Mouse (Mus musculus) megakaryocyte, embryonic 14.5 days (primary cell): ENCODE data around the gene P2rx4. TPM values are rescaled to one million over a fixed set of nuclear protein-coding genes. Genes with fewer than 3 reads are reported as not detected.
A peak's percentile ranks its signal among the peaks of the same experiment; 100 is the strongest.

Experiments used
- H3K27me3 ChIP-seq: replicated peaks from 2 replicates; pipeline ENCODE3; 2012; ENCODE audit warnings: inconsistent platforms
- H3K36me3 ChIP-seq: replicated peaks from 2 replicates; pipeline ENCODE3; 2012; ENCODE audit warnings: low read length, inconsistent platforms, mixed read lengths
- H3K4me1 ChIP-seq: 2 replicates; pipeline ENCODE4 v1.6.1; 2012; ENCODE audit warnings: inconsistent platforms
- H3K4me3 ChIP-seq: replicated peaks from 2 replicates; pipeline ENCODE3; 2012; ENCODE audit warnings: moderate library complexity, mild to moderate bottlenecking, inconsistent platforms
- H3K9me3 ChIP-seq: 2 replicates; pipeline ENCODE4 v1.6.1; 2012; ENCODE audit warnings: inconsistent platforms
- FLI1 ChIP-seq: IDR thresholded peaks from 2 replicates; pipeline ENCODE4 v1.6.1; 2012; ENCODE audit warnings: low read length, inconsistent platforms, mixed read lengths
- GATA1 ChIP-seq: IDR thresholded peaks from 3 replicates; pipeline ENCODE4 v1.6.1; 2012; ENCODE audit warnings: mixed read lengths, low read length, inconsistent platforms, borderline replicate concordance
- polyA plus RNA-seq: library from polyadenylated mRNA; stranded (reverse); fragments of >175 nt; gene quantifications from 2 replicates; pipeline ENCODE4 v1.2.3, GENCODE M21; 2012; ENCODE audit warnings: low replicate concordance; ENCODE audit not compliant: insufficient read depth

The P2rx4 gene
- polyA plus RNA-seq, 1 experiment = 13.7 TPM

DNA sequence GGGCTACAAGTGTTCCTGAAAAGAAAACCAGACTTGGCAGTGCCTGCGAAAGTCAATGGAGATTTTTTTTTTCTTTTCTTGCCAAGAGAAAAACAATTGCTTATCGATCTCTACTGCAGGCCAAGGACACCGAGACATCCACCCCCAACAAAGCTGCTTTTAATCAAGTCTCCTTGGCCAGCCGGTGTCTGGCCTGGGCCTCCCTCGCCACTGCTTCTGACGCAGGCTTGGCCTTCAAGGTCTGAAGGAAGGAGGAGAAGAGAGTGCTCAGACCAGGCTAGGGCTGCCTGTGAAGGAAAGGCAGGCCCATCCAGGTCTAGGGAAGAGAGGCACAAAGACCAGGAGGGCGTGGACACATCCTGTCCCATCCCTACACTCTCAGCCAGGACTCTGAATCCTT is 63.0 kb downstream of the P2rx4 start:
- Histone ChIP-seq H3K9me3 (no peaks in the 10 kb centered on the region), H3K36me3 (peaks cover 51% of the 10 kb centered on the region), H3K4me3 (peak overlapping the region; percentile 89), H3K27me3 (no peaks in the 10 kb centered on the region), H3K4me1 (peaks cover 87% of the 10 kb centered on the region)
- TF ChIP-seq GATA1 = no peak
- no peak for TF ChIP-seq FLI1

DNA sequence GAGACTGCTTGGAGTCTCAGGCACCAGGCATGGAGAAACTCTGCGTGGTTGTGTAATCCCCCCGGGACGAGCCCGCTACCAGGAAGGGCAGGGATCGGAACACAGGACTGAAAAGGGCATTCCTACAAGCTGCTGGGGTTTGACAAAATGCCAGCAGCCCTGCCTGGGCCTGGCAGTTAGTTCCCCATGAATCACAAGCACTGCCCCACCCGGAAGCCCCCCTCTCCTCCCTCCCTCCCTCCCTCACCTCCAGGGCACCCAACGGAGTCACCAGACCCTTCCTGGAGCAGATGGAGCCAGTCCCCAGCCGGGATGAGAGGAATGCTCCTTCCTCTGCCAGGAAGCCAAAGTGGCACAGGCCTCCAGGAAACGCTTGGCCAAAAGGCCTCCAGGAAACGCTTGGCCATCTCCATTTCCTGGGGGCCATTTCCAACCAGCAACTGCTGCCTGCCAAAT is 63.5 kb downstream of the P2rx4 start:
- H3K27me3 ChIP-seq = no peaks in the 10 kb centered on the region
- H3K4me1 ChIP-seq = peaks cover 89% of the 10 kb centered on the region
- H3K36me3 ChIP-seq = peaks cover 51% of the 10 kb centered on the region

DNA sequence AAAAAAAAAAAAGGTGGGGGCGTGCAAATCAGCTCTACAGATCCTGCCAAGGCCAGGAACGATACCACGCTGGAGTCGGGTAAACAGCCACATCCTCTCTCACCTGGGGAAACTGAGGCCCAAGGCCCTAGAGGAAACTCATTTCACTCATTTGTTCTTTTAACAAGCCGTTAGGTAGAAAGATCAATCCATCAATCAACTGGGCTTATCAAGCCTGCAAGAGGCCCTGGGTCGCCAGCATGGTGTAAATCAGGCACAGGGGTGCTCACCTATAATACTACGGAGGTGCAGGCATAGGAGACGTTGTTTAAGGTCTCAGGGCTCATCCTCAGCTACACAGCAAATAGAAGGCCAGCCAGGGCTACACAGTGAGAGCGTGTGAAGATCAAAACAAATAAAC is 64.1 kb downstream of the P2rx4 start:
- peaks cover 86% of the 10 kb centered on the region for H3K4me1 ChIP-seq
- peak overlapping the region; percentile 89 for H3K4me3 ChIP-seq
- no peaks in the 10 kb centered on the region for H3K27me3 ChIP-seq
- no peaks in the 10 kb centered on the region for H3K9me3 ChIP-seq
- no peak for TF ChIP-seq FLI1
- no peak for TF ChIP-seq GATA1
- peaks cover 46% of the 10 kb centered on the region for H3K36me3 ChIP-seq

More for the DNA sequence above, 63.5 kb downstream of the P2rx4 start:
- TF ChIP-seq GATA1 (no peak), FLI1 (peak; percentile 12; the same call in 1 of the 2 replicates)
- Histone ChIP-seq H3K9me3 (no peaks in the 10 kb centered on the region), H3K4me3 (peak overlapping the region; percentile 89)

DNA sequence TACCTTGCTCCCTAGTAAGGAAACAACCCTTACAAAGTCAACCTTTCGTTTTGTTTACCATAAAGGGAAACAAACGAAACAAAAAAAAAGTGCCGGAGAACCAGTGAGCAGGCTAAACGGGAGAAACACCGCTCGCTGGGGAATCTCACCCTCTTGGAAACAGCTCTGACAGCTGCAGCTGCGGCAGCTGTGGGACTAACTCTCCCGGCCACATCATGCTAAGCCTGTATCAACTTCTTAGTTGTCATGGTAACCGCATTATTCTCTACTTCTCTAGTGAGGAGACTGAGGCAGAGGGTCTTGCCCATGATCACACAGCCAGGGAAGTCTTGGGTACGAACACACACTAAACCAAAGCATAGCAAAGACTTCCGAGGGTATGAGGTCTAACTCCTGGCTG is 66.4 kb downstream of the P2rx4 start:
- TF ChIP-seq GATA1 = no peak
- TF ChIP-seq FLI1 = no peak
- H3K4me3 ChIP-seq = no peak overlapping the region
- peaks cover 27% of the 10 kb centered on the region for H3K36me3 ChIP-seq
- no peaks in the 10 kb centered on the region for H3K9me3 ChIP-seq
- peaks cover 90% of the 10 kb centered on the region for H3K4me1 ChIP-seq
- H3K27me3 ChIP-seq = no peaks in the 10 kb centered on the region

DNA sequence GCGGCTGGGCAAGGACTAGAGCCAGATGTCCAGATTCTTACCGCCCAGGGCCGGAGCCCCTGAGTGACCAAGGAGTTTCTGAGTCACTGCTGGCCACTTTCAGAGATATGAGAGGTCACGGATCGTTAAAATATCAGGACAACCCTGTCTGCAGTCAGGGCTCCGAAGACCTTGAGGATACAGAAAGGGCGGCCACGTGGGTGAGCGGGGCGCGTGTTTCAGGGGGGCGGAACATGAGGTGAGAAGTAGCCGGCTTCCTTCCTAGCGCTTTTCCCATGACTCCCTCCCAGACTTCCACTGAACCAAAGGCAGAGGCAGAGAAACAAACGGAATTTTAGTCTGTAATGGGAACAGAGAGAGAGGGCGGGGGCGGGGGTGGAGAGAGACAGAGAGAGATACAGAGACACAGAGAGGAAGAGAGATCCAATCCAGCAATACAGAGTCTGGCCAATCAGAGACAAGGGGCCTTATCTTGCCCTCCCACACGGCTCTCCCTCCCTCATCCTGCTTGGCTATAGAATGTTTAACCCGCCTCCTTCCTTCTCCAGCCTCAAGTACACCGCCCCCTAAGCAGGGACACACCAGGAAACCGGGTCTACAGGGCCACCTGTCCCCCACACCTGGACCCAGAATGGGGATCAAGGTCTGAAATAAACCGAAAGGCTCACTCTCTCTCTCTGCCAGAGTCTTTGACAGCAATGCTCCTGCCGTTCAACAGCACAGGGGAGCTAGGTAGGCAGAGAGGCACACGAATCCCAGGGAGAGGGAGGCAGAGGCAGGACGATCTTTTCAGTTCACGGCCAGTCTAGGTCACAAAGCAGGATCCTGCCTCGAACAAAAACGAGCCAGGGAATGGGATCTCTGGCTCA is 67.6 kb downstream of the P2rx4 start:
- Histone ChIP-seq H3K4me1 (peaks cover 83% of the 10 kb centered on the region), H3K9me3 (no peaks in the 10 kb centered on the region), H3K4me3 (peak overlapping the region; percentile 82), H3K36me3 (peaks cover 18% of the 10 kb centered on the region), H3K27me3 (no peaks in the 10 kb centered on the region)
- TF ChIP-seq GATA1 (no peak), FLI1 (no peak)

DNA sequence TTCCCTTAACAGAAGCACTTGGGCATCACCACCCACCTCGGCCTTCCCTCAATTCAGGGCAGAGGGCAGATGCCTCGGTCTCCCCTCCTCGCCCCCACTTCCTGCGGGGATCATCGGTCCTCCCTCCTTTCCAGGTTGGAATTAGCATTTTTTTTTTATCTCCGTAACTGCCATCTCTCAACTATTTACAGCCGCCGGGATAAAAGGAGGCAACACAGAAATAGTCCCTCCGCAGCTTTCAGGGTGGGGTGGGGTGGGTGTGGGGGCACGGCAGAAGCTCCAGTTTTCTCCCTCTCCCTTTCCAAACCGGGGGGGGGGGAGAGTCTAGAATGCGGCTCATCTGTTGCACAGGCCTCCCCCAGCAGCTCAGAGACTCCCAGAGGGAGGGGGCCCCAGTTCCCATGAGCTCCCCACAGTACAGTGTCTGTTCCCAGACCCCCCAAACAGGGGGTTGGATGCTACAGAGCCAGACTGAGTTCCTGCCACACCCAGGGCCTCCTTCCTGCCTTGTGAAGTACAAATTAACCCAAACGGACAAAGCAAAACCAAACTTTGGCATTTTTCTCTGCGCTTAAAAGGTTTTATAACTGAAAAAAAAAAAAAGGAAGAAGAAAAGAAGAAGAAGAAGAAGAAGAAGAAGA is 68.4 kb downstream of the P2rx4 start:
- no peaks in the 10 kb centered on the region for H3K9me3 ChIP-seq
- TF ChIP-seq GATA1 = no peak
- H3K4me3 ChIP-seq = peak overlapping the region; percentile 82

GRCm38 (mm10) chr5:122777322-122777721 is 70.0 kb downstream of the P2rx4 start:
- no peaks in the 10 kb centered on the region for H3K9me3 ChIP-seq
- H3K36me3 ChIP-seq = peaks cover 16% of the 10 kb centered on the region
- peak overlapping the region; percentile 29 for H3K4me3 ChIP-seq
- H3K4me1 ChIP-seq = peaks cover 80% of the 10 kb centered on the region
- TF ChIP-seq FLI1 = no peak
- no peak for TF ChIP-seq GATA1
- H3K27me3 ChIP-seq = no peaks in the 10 kb centered on the region

More for the DNA sequence above, 68.4 kb downstream of the P2rx4 start:
- H3K27me3 ChIP-seq = no peaks in the 10 kb centered on the region
- H3K36me3 ChIP-seq = peaks cover 18% of the 10 kb centered on the region
- H3K4me1 ChIP-seq = peaks cover 83% of the 10 kb centered on the region

DNA sequence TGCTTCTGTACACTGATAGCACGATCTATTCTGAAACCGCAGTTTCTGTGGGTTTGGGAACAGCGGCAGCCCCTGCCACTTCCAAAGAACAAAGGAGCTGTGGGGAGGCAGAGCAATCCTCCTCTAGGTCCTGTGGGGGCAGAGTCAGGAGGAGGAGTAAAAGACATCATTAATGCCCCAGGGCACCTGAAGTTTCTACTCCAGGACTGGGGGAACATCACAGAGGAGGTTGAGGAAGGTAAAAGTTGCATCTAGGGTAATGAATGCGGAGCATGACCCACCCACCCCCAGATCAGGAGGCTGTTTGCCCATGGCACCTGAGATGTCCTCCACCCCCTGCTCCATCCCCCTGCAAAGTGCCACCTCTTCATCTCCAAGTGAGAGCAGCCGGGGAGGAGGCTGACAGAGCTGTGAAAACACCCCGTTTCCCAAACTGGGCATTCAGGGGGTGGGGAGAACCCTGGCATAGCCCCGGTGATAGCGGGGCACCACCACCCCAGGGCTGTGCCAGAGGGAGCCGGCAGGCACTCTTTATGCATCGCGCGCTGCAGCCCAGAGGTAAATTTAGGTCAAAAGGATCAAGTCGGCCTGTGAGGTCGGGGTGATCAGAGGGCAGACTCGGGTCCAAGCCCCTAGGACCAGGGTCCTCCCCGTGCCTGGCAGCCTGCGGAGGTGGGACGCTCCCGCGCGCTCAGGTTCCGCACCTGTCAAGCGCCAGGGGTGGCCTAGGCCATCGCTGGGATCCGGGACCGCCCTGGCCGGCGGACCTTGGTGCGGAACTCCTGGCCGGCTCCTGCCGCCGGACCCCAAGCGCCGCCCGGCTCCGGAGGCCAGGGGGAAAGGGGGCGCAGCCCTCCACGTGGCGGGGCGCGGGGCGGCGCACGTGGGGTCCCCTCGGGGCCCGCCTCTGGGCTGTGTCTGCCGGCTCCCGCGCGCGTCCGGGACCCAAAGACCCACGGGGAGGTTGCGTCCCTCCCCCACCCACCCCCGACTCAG is 71.2 kb downstream of the P2rx4 start:
- Histone ChIP-seq H3K9me3 (no peaks in the 10 kb centered on the region), H3K4me3 (peak overlapping the region; percentile 95), H3K4me1 (peaks cover 70% of the 10 kb centered on the region), H3K27me3 (no peaks in the 10 kb centered on the region), H3K36me3 (peaks cover 10% of the 10 kb centered on the region)
- TF ChIP-seq GATA1 (no peak), FLI1 (no peak)

Other genes with a start within 250 kb of the P2rx4 start
- gene Atp2a2, start 205.3 kb upstream of the P2rx4 start, polyA plus RNA-seq = 17.2 and 27.1 TPM in 2 replicates
- not detected in 2 replicates for gene Ift81, start 93.0 kb upstream of the P2rx4 start, polyA plus RNA-seq
- 2.5 TPM in 1 of 2 replicates, not detected in the other for gene P2rx7, start 63.6 kb upstream of the P2rx4 start, polyA plus RNA-seq
- 17.9 and 22.8 TPM in 2 replicates for gene Camkk2, start 71.9 kb downstream of the P2rx4 start, polyA plus RNA-seq
- gene Anapc5, start 113.8 kb downstream of the P2rx4 start, polyA plus RNA-seq = 41.2 and 69.4 TPM in 2 replicates
- 8.3 TPM in 1 of 2 replicates, not detected in the other for gene Rnf34, start 142.5 kb downstream of the P2rx4 start, polyA plus RNA-seq